Mouse (Mus musculus) midbrain, embryonic 14.5 days (tissue): Measurements from ENCODE around the gene Gcn1l1. TPM values are rescaled to one million over a fixed set of nuclear protein-coding genes. Genes with fewer than 3 reads are reported as not detected.
A peak's percentile ranks its signal among the peaks of the same experiment; 100 is the strongest.
"Not testable (repeated sequence)": the region's sequence is repeated elsewhere in the genome, so short reads cannot be mapped to it uniquely, and the experiment has no call there.

Experiments
- ATAC-seq: fragments of 200-750 bp; cut with Nextera tagmentation; 2 replicates; pipeline ENCODE4 v1.8.0; 2017; ENCODE audit warnings: moderate number of reproducible peaks, moderate library complexity; ENCODE audit not compliant: low FRiP score, low TSS enrichment
- DNase-seq: peaks from one replicate; pipeline ENCODE4 v3.0.0-alpha.2; 2015
- H3K27ac ChIP-seq: fragments of 300-500 bp; sonication (generic); replicated peaks from 2 replicates; pipeline ENCODE4 v1.5.1; 2014; ENCODE audit warnings: mild to moderate bottlenecking, low read depth, low read length, moderate library complexity
- H3K27me3 ChIP-seq: fragments of 300-500 bp; sonication (generic); 2 replicates; pipeline ENCODE4 v1.6.1; 2014; ENCODE audit warnings: low read length, control low read depth, mixed read lengths; ENCODE audit not compliant: control insufficient read depth, insufficient read depth
- H3K36me3 ChIP-seq: fragments of 300-500 bp; sonication (generic); 2 replicates; pipeline ENCODE4 v1.6.1; 2014; ENCODE audit warnings: low read length, control low read depth; ENCODE audit not compliant: control insufficient read depth, insufficient read depth
- H3K4me1 ChIP-seq: fragments of 300-500 bp; sonication (generic); 2 replicates; pipeline ENCODE4 v1.6.1; 2014; ENCODE audit warnings: mild to moderate bottlenecking, antibody characterized with exemption, low read length, control low read depth; ENCODE audit not compliant: control insufficient read depth, insufficient read depth
- H3K4me2 ChIP-seq: fragments of 300-500 bp; sonication (generic); 2 replicates; pipeline ENCODE4 v1.6.1; 2014; ENCODE audit warnings: mild to moderate bottlenecking, low read length, moderate library complexity
- H3K4me3 ChIP-seq: fragments of 300-500 bp; sonication (generic); replicated peaks from 2 replicates; pipeline ENCODE4 v1.5.1; 2014; ENCODE audit warnings: low read depth, low read length
- H3K9ac ChIP-seq: fragments of 300-500 bp; sonication (generic); replicated peaks from 2 replicates; pipeline ENCODE4 v1.6.1; 2014; ENCODE audit warnings: mild to moderate bottlenecking, low read length, moderate library complexity
- H3K9me3 ChIP-seq: fragments of 300-500 bp; sonication (generic); 2 replicates; pipeline ENCODE4 v1.6.1; 2016; ENCODE audit warnings: low read length, control low read depth, mixed read lengths; ENCODE audit not compliant: control insufficient read depth
- WGBS: fragments of 180-500 bp; shearing (Covaris S2); extraction: QIAGEN DNeasy Blood & Tissue Kit; methylation state at CpG from one replicate; pipeline ENCODE4 v1.1.7; 2014; 5-methylcytosine and 5-hydroxymethylcytosine counted together
- polyA plus RNA-seq: library from polyadenylated mRNA; unstranded; fragments of >200 nt; fragmentation: Nextera tagmentation; extraction: Ambion mirVana; gene quantifications from 2 replicates; pipeline ENCODE4 v1.2.1, GENCODE M21; 2014

The Gcn1l1 gene
- 40.5 and 51.2 TPM in 2 replicates for polyA plus RNA-seq

DNA sequence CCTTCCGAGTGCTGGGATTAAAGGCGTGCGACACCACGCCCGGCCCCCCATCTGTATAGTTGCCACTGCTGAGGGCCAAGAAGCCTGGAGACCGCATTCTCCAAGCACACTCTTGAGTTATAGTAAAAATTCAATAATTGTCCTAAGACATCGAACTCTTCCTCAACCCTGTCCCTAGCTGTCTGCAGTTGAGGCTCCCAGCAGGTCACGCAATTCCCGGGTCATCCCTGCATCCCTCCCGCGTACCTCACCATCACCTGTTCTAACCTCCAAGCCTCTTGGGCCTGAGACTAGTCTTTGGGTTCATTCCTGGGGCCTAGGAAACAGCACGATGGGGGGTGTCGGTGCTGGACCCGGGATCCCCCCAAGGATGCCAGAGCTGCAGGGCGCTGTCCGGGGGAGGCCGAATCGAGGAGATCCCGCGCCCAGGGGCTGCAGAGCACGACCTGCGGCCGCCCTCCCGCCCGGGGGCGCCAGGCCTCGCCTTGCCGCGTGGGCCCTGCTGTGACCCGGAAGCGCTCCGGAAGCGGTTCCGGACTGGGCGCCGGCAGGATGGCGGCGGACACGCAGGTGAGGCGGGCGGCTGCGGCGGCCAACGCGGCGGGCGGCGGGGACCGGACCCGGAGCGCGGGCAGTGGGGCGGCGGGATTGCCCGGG lies at the start of gene Gcn1l1:
Gene Gcn1l1 (plus strand): TSS at position 518 of the 657 bp plus-strand sequence.
- DNase-seq = peak; percentile 89
- Histone ChIP-seq H3K27ac (peak within 1 kb of the TSS; percentile 77), H3K4me3 (peak within 1 kb of the TSS; percentile 96), H3K9me3 (no peaks in the 10 kb centered on the region), H3K27me3 (no peaks in the 10 kb centered on the region), H3K4me1 (peaks cover 19% of the 10 kb centered on the region), H3K4me2 (peak within 1 kb of the TSS; percentile 84), H3K9ac (peak within 1 kb of the TSS; percentile 88), H3K36me3 (peaks cover 35% of the 10 kb centered on the region)
- ATAC-seq = peak; percentile 89
- 1% methylated on average over 55 of the region's 55 CpGs for WGBS

DNA sequence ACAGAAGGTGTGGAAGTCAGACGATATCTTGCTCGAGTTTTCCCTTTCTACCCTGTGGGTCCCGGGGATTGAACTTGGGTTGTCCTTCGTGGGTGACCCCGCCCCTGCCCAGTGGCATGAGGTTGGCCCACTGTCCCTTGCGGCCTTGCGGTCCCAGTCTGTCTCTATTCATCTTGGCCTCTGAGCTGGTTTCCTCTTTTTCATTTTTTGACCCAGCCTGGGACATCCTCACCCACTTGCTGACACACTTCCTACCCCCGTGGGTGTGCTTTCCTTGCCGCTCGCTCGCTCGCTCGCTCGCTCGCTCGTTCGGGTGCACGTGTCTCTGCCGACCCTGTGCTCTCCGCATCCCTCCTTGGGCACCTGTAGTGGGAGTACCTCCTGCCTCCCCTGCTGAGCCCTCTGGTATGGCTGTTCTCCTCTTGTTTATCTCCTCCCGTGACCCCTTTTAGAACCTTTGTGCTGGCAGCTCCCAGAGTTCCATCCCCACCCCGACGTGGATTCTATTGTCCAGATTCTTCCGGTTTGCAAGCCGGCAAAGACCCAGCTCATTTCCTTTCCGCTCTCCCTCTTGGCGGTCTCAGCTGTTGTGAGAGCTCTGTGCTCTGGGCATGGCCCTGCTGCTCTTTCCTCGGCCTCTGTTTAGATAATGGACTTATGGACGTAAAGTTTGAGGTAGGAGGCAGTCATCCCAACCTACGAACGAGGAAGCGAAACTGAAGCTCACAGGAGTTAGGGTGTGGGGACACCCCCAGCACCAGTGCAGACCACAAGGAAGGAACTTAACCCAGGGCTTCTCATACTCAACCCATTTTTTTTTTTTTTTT lies 48.8 kb upstream of the Gcn1l1 start:
- Histone ChIP-seq H3K27ac (no peak overlapping the region), H3K9ac (no peak overlapping the region), H3K4me1 (no peaks in the 10 kb centered on the region), H3K36me3 (no peaks in the 10 kb centered on the region), H3K9me3 (no peaks in the 10 kb centered on the region), H3K27me3 (no peaks in the 10 kb centered on the region), H3K4me2 (no peak overlapping the region), H3K4me3 (no peak overlapping the region)
- DNase-seq (no peak), ATAC-seq (no peak)
- WGBS = 80% methylated on average over 32 of the region's 32 CpGs

DNA sequence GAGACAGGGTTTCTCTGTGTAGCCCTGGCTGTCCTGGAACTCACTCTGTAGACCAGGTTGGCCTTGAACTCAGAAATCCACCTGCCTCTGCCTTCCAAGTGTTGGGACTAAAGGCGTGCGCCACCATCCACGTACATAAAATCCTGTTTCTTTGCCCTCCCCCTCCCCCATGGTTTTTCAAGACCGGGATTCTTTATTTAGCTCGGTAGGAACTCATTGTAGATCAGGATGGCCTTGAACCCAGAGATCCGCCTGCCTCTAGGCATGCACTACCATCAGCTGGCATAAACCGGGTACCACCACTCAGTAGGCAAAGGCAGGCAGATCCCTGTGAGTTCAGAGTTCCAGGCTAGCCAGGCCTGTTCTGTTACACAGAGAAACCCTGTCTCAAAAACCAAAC lies 48.1 kb upstream of the Gcn1l1 start:
- Histone ChIP-seq H3K27me3 (no peaks in the 10 kb centered on the region), H3K4me1 (no peaks in the 10 kb centered on the region), H3K9me3 (no peaks in the 10 kb centered on the region), H3K4me3 (no peak overlapping the region), H3K9ac (no peak overlapping the region), H3K36me3 (no peaks in the 10 kb centered on the region), H3K27ac (no peak overlapping the region), H3K4me2 (no peak overlapping the region)
- DNase-seq = no peak
- WGBS = 92% methylated on average over 7 of the region's 7 CpGs
- no peak for ATAC-seq

DNA sequence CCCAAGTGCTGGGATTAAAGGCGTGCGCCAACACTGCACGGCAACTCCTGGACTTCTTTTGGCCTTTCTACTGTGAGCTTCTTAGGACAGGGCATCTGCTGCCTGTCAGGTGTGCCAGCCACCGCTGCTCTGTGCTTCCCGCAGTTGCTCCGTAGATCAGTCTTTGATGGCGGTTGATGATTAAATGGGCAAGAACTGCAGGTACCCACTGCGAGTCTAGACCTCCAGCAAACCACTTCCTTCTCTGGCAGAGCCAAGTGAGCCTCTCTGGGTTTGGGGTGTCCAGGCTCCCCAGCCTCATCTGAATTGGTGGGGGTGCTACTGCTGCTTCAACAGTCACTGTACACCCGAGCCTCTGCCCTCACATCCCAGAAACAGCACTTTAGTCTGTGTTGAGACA lies 47.6 kb upstream of the Gcn1l1 start:
- H3K27me3 ChIP-seq = no peaks in the 10 kb centered on the region
- H3K36me3 ChIP-seq = no peaks in the 10 kb centered on the region
- ATAC-seq (no peak), DNase-seq (no peak)
- H3K9ac ChIP-seq = no peak overlapping the region
- H3K4me3 ChIP-seq = no peak overlapping the region
- H3K9me3 ChIP-seq = no peaks in the 10 kb centered on the region
- no peak overlapping the region for H3K4me2 ChIP-seq
- no peak overlapping the region for H3K27ac ChIP-seq
- no peaks in the 10 kb centered on the region for H3K4me1 ChIP-seq
- 95% methylated on average over 9 of the region's 9 CpGs for WGBS

DNA sequence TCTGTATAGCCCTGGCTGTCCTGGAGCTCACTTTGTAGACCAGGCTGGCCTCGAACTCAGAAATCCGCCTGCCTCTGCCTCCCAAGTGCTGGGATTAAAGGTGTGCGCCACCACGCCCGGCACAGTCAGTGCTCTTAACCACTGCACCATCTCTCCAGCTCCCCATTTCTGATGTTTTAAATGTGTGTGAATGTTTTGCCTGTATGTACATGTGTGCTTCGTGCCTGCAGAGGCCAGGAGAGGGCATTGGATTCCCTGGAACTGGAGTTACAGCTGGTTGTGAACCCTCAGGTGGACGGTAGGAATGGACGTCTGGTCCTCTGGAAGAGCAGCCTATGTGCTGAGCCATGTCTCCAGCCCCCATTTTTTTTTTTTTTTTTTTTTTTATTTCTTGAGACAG lies 46.8 kb upstream of the Gcn1l1 start:
- not testable (repeated sequence) for H3K36me3 ChIP-seq, H3K4me3 ChIP-seq, H3K9me3 ChIP-seq, DNase-seq, H3K4me1 ChIP-seq, H3K27ac ChIP-seq, ATAC-seq, H3K4me2 ChIP-seq, H3K9ac ChIP-seq, H3K27me3 ChIP-seq
- 92% methylated on average over 8 of the region's 8 CpGs for WGBS

DNA sequence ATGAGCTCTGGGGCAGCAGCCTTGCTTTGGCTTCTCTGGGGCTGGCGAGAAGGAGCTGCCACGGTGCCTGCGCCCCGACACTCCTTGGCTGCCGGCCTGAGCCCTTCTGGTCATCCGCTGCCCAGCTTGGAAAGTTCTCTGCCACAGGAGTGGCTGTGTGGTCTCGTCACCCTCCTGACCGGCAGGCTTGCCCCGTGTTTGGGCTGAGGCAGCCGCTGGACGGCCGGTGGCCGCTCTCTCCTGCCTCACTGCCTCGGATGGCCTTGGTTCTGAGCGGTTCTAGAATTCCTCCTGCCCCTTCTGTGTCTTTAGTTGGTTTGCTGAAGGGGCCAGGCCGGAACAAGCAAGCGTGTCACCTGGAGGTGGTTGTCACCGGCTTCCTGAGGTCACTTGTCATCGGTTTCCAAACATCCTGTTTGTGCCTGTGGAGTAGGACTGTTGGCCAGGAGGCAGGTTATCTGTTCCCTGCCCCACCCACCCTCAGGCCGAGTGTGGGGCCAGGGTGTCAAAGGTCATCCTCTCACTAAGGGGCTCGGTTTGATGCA lies 44.7 kb upstream of the Gcn1l1 start:
- no peak overlapping the region for H3K4me3 ChIP-seq
- no peaks in the 10 kb centered on the region for H3K36me3 ChIP-seq
- no peak for ATAC-seq
- no peaks in the 10 kb centered on the region for H3K27me3 ChIP-seq
- H3K9me3 ChIP-seq = no peaks in the 10 kb centered on the region
- DNase-seq = no peak
- H3K27ac ChIP-seq = 0 out of 2 replicates have a peak overlapping the region, but pooled peaks have one; percentile 8
- no peak overlapping the region for H3K4me2 ChIP-seq
- H3K9ac ChIP-seq = no peak overlapping the region
- 76% methylated on average over 21 of the region's 21 CpGs for WGBS
- H3K4me1 ChIP-seq = no peaks in the 10 kb centered on the region

DNA sequence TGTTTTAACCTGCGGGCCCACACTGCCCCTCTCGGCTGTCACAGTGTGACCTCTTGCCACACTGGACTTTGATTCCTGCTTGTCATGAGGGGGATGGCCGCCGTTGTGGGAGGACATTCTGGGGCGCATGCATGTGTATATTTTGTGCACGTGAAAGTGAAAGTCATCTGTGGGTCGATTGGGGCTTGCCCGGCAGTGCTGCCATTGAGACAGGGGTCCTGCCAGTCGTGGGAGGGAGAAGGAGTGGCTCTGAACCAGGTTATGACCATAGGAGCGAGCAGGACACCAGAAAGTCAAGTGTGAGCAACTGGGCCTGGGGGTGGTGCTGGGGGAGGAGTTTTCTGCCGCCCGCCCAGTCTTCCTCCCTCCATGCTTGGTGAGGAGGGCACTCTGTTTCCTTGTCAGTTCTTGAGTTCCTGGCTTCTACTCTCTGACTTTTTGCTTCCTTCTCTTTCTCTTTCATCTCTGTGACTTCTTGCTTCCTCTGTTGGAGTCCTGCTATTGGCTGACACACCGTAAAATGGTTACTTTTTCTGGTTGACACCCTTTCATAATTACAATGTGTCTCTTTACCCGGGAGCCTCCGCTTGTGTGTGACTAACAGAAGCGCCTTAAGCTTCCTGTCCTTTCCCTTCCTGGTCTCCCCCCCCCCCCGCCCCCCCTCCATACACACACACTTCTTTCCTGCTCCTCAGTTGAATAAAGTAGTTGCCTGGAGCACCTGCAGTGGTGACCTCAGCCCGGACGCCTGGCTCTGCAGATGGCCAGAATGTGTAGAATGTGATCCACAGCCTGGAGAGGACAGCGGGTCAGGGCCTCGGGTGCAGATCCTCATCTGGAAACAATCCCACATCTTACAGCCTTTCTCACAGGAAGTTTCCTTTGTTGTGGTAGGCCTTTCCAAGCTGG lies 43.2 kb upstream of the Gcn1l1 start:
- no peak for ATAC-seq
- H3K27ac ChIP-seq = no peak overlapping the region
- H3K4me2 ChIP-seq = no peak overlapping the region

DNA sequence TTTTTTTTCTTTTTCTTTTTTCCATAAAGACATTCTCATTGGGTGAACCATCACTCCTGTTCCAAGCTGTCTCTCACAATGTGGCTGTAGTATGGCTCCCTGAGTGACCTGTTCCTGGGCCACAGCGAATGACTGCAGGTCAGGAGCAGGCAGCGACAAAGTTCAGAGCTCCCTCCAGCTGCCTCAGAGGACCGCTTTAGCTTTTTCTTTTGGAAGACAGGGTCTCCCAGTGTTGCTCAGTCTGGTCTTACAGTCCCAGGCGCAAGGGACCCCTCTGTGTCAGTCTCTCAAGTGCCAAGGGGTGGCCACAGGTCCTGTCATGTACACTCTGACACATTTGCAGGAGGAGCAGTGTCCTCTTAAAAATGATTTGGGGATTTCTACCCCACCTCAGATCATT lies 42.5 kb upstream of the Gcn1l1 start:
- WGBS = 90% methylated on average over 4 of the region's 4 CpGs
- H3K9me3 ChIP-seq = no peaks in the 10 kb centered on the region
- no peak overlapping the region for H3K4me2 ChIP-seq
- H3K27ac ChIP-seq = no peak overlapping the region
- H3K4me1 ChIP-seq = no peaks in the 10 kb centered on the region
- H3K27me3 ChIP-seq = no peaks in the 10 kb centered on the region
- ATAC-seq (no peak), DNase-seq (no peak)
- no peak overlapping the region for H3K4me3 ChIP-seq
- H3K9ac ChIP-seq = no peak overlapping the region; the same call in 1 of the 2 replicates
- no peaks in the 10 kb centered on the region for H3K36me3 ChIP-seq

More for the DNA sequence above, 43.2 kb upstream of the Gcn1l1 start:
- DNase-seq = no peak
- H3K4me1 ChIP-seq = no peaks in the 10 kb centered on the region
- H3K4me3 ChIP-seq = no peak overlapping the region
- no peaks in the 10 kb centered on the region for H3K27me3 ChIP-seq
- no peaks in the 10 kb centered on the region for H3K36me3 ChIP-seq
- H3K9me3 ChIP-seq = no peaks in the 10 kb centered on the region
- no peak overlapping the region for H3K9ac ChIP-seq
- 84% methylated on average over 20 of the region's 21 CpGs for WGBS
